Mouse (Mus musculus): Measurements from ENCODE around the gene Phyhd1. TPM values are rescaled to one million over a fixed set of nuclear protein-coding genes. Genes with fewer than 3 reads are reported as not detected.

Gene Phyhd1
- polyA plus RNA-seq, 1 experiment from 2014 or later = 3.7 TPM

DNA sequence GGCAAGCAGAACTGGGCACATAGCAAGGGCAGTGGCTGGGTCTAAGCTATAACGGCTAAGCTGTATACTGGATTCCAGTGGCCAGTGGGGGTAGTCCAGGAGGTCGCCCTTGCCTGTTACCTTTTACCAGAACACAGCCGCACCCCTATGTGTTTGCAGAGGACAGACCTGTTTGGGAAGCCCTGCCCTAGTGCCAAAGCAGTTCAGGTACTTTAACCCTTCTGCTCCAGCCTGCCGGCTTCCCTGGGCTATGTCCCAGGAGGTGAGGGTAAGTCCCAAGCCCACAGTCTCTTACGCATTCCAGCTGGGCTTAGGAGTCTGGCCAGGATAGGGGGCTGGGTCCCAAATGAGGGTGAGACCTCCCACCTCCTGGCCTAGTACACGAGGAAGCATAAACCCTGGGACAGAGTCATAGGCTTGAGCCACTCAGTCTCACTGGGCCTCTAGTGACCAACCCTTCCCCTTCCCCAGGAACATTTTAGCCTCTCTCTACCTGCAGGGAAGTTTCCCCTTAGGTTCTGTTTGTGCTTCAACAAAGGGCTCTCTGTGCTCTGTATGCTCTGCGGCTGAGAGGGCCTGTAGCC lies 21.3 kb upstream of the Phyhd1 start:
- no peak for ATAC-seq (ENCODE audit: insufficient number of reproducible peaks, insufficient read depth, low FRiP score, low TSS enrichment, low read depth)
- Histone ChIP-seq H3K27ac (0 out of 2 replicates have a peak overlapping the region, but pooled peaks have one; percentile 7), H3K36me3 (peaks cover 75% of the 10 kb centered on the region)

DNA sequence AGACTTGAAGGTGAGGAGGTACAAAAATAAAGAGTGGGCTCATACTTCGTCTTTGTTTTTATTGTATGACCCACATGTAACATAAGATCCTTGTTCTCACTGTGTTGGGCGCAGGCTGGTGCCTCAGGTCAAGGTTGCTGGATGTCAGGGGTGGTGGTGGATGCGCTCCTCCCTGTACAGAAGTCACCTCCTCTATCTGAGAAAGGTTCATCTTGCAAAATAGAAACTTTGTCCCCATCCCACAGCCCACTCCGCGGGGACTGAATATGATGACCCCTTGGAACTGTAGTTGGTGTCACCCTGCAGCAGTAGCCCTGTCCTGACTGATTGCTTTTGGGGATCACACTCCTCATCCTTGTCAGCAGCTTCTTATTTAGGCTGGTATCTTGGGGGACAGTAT lies 19.0 kb upstream of the Phyhd1 start:
- no peaks in the 10 kb centered on the region for H3K9me3 ChIP-seq
- WGBS = 86% methylated on average over 5 of the region's 5 CpGs
- no peak overlapping the region for H3K4me3 ChIP-seq
- ATAC-seq (ENCODE audit: insufficient number of reproducible peaks, insufficient read depth, low FRiP score, low TSS enrichment, low read depth) = no peak
- peaks cover 13% of the 10 kb centered on the region for H3K4me1 ChIP-seq
- H3K27me3 ChIP-seq = no peaks in the 10 kb centered on the region
- H3K27ac ChIP-seq = no peak overlapping the region
- peaks cover 79% of the 10 kb centered on the region for H3K36me3 ChIP-seq
- H3K4me2 ChIP-seq = no peak overlapping the region
- H3K9ac ChIP-seq = no peak overlapping the region

More for the DNA sequence above, 21.3 kb upstream of the Phyhd1 start:
- Histone ChIP-seq H3K9me3 (no peaks in the 10 kb centered on the region), H3K4me3 (no peak overlapping the region), H3K4me2 (no peak overlapping the region), H3K27me3 (no peaks in the 10 kb centered on the region), H3K4me1 (peaks cover 7% of the 10 kb centered on the region), H3K9ac (no peak overlapping the region)
- WGBS = 54% methylated on average over 7 of the region's 7 CpGs

DNA sequence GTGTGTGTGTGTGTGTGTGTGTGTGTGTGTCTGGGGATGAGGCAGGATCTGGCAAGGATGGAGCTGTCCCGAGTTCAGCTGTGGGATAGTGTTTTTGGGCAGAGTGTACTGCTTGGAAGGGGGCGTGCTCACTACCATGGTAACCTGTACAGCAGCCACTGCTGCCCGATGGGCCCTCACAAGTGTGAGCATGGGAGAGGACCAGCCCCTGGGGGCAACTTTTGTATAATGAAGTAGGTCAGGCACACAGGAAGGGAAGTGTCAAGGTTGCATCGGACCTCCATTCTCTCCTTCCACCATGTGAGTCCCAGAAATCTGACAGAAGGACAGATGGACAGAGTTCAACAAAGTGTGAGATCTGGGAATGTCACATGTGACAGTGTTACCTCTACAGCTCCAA lies 18.3 kb upstream of the Phyhd1 start:
- H3K4me2 ChIP-seq = no peak overlapping the region
- 64% methylated on average over 4 of the region's 4 CpGs for WGBS
- no peaks in the 10 kb centered on the region for H3K9me3 ChIP-seq
- H3K27me3 ChIP-seq = no peaks in the 10 kb centered on the region
- peaks cover 79% of the 10 kb centered on the region for H3K36me3 ChIP-seq
- ATAC-seq (ENCODE audit: insufficient number of reproducible peaks, insufficient read depth, low FRiP score, low TSS enrichment, low read depth) = no peak
- H3K4me1 ChIP-seq = peaks cover 14% of the 10 kb centered on the region
- no peak overlapping the region for H3K27ac ChIP-seq
- no peak overlapping the region for H3K9ac ChIP-seq
- no peak overlapping the region for H3K4me3 ChIP-seq

DNA sequence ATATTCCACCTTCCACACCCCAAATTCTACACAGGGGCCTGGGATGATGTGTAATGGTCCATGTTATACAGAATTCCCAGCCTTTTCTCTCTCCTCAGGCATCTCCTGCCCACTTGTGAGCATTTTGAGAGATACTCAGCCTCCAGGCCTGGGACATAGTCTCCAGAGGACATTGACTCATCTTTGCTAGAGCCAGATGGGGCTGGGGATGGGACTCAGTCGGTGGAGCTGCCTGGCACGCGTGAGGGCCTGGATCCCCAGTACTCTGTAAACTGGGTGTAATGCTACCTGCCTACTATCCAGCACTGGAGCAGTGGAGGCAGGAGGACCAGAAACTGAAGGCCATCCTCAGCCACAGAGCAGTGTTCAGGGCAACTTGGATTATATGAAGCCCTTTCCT lies 16.8 kb upstream of the Phyhd1 start:
- H3K27ac ChIP-seq = no peak overlapping the region
- H3K4me2 ChIP-seq = no peak overlapping the region
- 0 out of 2 replicates have a peak overlapping the region, but pooled peaks have one; percentile 21 for H3K9ac ChIP-seq
- no peak for ATAC-seq (ENCODE audit: insufficient number of reproducible peaks, insufficient read depth, low FRiP score, low TSS enrichment, low read depth)
- peaks cover 16% of the 10 kb centered on the region for H3K4me1 ChIP-seq
- no peak overlapping the region for H3K4me3 ChIP-seq
- no peaks in the 10 kb centered on the region for H3K9me3 ChIP-seq
- H3K27me3 ChIP-seq = no peaks in the 10 kb centered on the region
- 98% methylated on average over 3 of the region's 3 CpGs for WGBS
- H3K36me3 ChIP-seq = peaks cover 75% of the 10 kb centered on the region

DNA sequence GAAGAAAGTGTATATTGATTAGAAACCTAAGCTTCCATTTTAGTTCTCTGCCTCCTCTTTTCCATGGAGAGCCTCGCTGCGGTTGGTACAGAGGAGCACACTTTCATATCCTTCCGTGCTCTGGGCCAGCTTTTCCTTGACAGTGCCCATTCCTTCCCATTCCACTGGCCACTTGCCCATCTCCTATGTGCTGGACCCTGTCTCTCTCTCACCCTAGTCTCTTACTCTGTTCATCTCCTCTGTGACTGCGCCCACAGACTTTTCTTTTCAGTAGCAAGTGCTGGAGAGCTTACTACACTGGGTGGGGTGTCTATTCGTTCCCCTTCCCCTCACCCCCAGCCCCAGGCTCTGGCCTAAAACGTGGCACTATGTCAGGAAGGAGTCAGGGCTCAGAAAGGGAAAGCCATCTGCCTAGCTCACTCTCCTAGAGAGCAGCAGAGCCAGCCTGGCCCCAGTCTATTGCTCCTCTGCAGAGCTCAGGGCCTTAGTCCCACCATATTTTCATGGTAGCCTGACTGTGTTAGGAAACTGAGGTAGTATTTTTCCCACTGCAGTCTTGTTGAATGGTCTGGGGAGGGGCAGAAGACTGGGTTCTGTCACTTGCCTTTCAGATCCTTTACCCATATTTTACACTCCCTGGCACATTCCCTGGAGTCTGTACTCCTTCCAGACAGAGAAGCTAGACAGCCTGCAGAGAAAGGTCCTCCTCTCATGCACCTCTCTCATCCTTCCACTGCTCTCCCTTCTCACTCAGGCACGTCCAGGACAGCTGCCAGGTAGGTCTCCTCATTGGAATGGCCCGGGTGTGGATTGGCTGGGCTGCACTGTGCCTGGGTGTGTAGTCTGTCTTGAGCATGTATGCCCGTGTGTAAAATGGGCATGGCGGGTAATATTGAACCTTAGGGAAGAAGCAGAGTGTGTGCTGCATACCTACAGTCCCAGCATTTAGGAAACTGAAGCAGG lies 15.6 kb upstream of the Phyhd1 start:
- ATAC-seq (ENCODE audit: insufficient number of reproducible peaks, insufficient read depth, low FRiP score, low TSS enrichment, low read depth) = no peak
- WGBS = 87% methylated on average over 10 of the region's 10 CpGs
- no peak overlapping the region for H3K27ac ChIP-seq
- no peaks in the 10 kb centered on the region for H3K27me3 ChIP-seq
- H3K36me3 ChIP-seq = peaks cover 77% of the 10 kb centered on the region
- peaks cover 14% of the 10 kb centered on the region for H3K4me1 ChIP-seq
- H3K9me3 ChIP-seq = no peaks in the 10 kb centered on the region
- no peak overlapping the region for H3K4me2 ChIP-seq
- no peak overlapping the region for H3K9ac ChIP-seq
- no peak overlapping the region for H3K4me3 ChIP-seq

DNA sequence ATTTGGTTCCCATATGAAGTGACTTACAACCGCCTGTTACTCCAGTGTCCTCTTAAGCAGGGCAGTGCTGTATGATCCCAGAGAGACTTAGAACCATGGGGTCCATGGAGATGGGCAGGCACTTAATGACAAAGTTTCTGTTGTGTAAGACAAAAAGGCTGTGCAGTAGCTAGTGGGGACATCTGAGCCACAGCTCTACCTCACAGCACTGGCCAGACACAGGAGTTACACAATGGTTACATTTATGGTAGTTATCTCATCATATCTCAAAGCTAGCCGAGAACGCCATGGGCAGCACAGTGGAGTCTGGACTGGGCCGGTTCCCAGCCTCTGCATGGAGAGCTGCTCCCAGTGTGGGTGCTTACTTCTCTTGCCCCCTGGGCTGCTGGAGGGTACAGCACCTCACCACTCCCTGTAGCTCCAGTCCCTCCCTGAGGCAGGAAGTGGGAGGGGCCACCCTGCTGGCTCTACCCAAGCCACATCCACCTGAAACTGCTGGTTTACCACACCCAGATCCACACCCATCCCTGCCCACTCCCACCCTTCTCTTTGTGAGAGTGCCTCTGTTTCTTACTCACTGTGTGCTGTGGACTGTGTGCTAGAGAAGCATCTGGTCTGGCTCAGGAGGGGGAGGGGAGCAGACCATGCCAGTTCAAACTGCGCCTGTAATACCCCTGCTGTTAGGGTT lies 14.4 kb upstream of the Phyhd1 start:
- Histone ChIP-seq H3K36me3 (peaks cover 78% of the 10 kb centered on the region), H3K27me3 (no peaks in the 10 kb centered on the region), H3K9ac (no peak overlapping the region), H3K4me2 (no peak overlapping the region), H3K4me3 (no peak overlapping the region), H3K27ac (peak overlapping the region; percentile 22; the same call in 1 of the 2 replicates), H3K9me3 (no peaks in the 10 kb centered on the region), H3K4me1 (peaks cover 11% of the 10 kb centered on the region)
- ATAC-seq (ENCODE audit: insufficient number of reproducible peaks, insufficient read depth, low FRiP score, low TSS enrichment, low read depth) = no peak; the same call in 1 of the 2 replicates
- WGBS = 78% methylated on average over 5 of the region's 5 CpGs

DNA sequence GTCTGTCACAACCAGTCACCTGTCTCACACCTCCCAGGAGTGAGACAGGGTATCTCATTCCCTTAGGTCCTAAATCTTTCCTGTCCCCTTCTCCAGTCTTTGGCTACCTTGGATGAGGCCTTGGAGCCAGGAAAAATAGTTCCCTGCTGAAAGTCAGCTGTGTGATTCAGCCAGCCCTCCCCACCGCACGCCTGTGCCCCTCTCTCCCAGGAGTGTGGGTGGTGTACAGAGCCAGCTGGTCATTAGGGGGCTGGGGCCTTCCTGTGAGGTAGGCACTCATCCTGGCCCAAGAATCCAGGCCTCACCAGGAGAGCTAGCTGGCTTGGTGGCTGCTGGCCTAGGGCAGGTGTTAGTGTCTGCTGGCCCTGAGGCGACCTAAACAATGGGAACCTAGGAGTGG lies 13.5 kb upstream of the Phyhd1 start:
- H3K27me3 ChIP-seq = no peaks in the 10 kb centered on the region
- H3K36me3 ChIP-seq = peaks cover 88% of the 10 kb centered on the region
- peaks cover 11% of the 10 kb centered on the region for H3K4me1 ChIP-seq
- H3K4me3 ChIP-seq = no peak overlapping the region
- ATAC-seq (ENCODE audit: insufficient number of reproducible peaks, insufficient read depth, low FRiP score, low TSS enrichment, low read depth) = no peak
- H3K9me3 ChIP-seq = no peaks in the 10 kb centered on the region
- H3K27ac ChIP-seq = no peak overlapping the region
- 73% methylated on average over 3 of the region's 3 CpGs for WGBS
- no peak overlapping the region for H3K9ac ChIP-seq
- H3K4me2 ChIP-seq = no peak overlapping the region

DNA sequence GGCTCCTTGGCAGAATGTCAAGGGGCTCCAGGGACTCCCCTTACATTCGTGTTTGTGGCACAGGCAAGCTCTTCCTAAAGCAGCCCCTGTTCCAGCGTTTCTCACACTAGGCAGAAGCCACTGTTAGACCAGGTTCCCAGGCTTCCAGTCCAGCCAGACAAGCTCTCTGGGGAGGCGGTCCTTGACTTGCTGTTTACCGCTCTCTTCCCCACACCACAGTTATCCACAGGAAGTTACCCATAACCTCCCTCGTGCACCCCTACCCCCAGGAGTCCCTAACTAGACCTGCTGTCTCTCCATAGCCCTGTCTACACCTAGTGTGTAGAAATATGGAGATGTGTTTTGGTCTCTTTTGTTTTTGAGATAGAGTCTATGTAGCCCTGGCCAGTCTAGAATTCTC lies 12.2 kb upstream of the Phyhd1 start:
- Histone ChIP-seq H3K27ac (no peak overlapping the region), H3K4me1 (peaks cover 11% of the 10 kb centered on the region), H3K36me3 (peaks cover 93% of the 10 kb centered on the region), H3K4me2 (no peak overlapping the region), H3K9ac (no peak overlapping the region), H3K4me3 (no peak overlapping the region), H3K9me3 (no peaks in the 10 kb centered on the region), H3K27me3 (no peaks in the 10 kb centered on the region)
- no peak for ATAC-seq (ENCODE audit: insufficient number of reproducible peaks, insufficient read depth, low FRiP score, low TSS enrichment, low read depth)
- 80% methylated on average over 5 of the region's 5 CpGs for WGBS

DNA sequence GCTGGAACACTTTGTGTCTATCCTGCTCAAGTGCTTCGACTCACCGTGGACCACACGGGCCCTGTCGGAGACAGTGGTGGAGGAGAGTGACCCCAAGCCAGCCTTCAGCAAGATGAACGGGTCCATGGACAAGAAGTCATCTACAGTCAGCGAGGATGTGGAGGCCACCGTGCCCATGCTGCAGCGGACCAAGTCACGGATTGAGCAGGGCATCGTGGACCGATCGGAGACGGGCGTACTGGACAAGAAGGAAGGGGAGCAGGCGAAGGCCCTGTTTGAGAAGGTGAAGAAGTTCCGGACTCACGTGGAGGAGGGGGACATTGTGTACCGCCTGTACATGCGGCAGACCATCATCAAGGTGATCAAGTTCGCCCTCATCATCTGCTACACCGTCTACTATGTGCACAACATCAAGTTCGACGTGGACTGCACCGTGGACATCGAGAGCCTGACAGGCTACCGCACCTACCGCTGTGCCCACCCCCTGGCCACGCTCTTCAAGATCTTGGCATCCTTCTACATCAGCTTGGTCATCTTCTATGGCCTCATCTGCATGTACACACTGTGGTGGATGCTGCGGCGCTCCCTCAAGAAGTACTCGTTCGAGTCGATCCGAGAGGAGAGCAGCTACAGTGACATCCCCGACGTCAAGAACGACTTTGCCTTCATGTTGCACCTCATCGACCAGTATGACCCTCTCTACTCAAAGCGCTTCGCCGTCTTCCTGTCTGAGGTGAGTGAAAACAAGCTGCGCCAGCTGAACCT lies 10.2 kb upstream of the Phyhd1 start:
- Histone ChIP-seq H3K36me3 (peaks cover 94% of the 10 kb centered on the region), H3K4me3 (no peak overlapping the region), H3K4me2 (no peak overlapping the region), H3K9me3 (no peaks in the 10 kb centered on the region), H3K27me3 (no peaks in the 10 kb centered on the region), H3K9ac (no peak overlapping the region), H3K27ac (no peak overlapping the region), H3K4me1 (peaks cover 15% of the 10 kb centered on the region)
- no peak for ATAC-seq (ENCODE audit: insufficient number of reproducible peaks, insufficient read depth, low FRiP score, low TSS enrichment, low read depth)
- 97% methylated on average over 42 of the region's 42 CpGs for WGBS

DNA sequence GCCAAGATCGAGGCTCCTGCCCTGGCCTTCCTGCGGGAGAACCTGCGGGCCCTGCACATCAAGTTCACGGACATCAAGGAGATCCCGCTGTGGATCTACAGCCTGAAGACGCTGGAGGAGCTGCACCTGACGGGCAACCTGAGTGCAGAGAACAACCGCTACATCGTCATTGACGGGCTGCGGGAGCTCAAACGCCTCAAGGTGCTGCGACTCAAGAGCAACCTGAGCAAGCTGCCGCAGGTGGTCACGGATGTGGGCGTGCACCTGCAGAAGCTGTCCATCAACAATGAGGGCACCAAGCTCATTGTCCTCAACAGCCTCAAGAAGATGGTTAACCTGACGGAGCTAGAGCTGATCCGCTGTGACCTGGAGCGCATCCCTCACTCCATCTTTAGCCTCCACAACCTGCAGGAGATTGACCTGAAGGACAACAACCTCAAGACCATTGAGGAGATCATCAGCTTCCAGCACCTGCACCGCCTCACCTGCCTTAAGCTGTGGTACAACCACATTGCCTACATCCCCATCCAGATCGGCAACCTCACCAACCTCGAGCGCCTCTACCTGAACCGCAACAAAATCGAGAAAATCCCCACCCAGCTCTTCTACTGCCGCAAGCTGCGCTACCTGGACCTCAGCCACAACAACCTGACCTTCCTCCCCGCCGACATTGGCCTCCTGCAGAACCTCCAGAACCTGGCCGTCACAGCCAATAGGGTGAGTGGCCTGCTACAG lies 9.2 kb upstream of the Phyhd1 start:
- WGBS = 96% methylated on average over 30 of the region's 30 CpGs
- Histone ChIP-seq H3K4me2 (no peak overlapping the region), H3K4me3 (no peak overlapping the region), H3K9ac (no peak overlapping the region), H3K36me3 (peaks cover 95% of the 10 kb centered on the region), H3K9me3 (no peaks in the 10 kb centered on the region), H3K27me3 (no peaks in the 10 kb centered on the region), H3K27ac (no peak overlapping the region), H3K4me1 (peaks cover 11% of the 10 kb centered on the region)
- ATAC-seq (ENCODE audit: insufficient number of reproducible peaks, insufficient read depth, low FRiP score, low TSS enrichment, low read depth) = no peak
